Mouse (Mus musculus): Measurements from ENCODE around the gene Fam210b.
"Not testable (repeated sequence)": the region's sequence is repeated elsewhere in the genome, so short reads cannot be mapped to it uniquely, and the experiment has no call there.

Gene Fam210b

GRCm38 (mm10) chr2:172345258-172345738 is at the start of gene Fam210b:
TSS of gene Fam210b (plus strand) at chr2:172345565.
- DNase-seq (ENCODE audit: low read depth) = peak; percentile 99

GRCm38 (mm10) chr2:172298083-172298482 is 47.3 kb upstream of the Fam210b start:
- DNase-seq (ENCODE audit: low read depth) = no peak

GRCm38 (mm10) chr2:172298542-172298941 is 46.8 kb upstream of the Fam210b start:
- no peak for DNase-seq (ENCODE audit: low read depth)

GRCm38 (mm10) chr2:172299126-172299921 is 46.0 kb upstream of the Fam210b start:
- no peak for DNase-seq (ENCODE audit: low read depth)

- no peak for DNase-seq (ENCODE audit: low read depth)
These were observed 43.0 kb upstream of the Fam210b start for GRCm38 (mm10) chr2:172302396-172302795.

- no peak for DNase-seq (ENCODE audit: low read depth)
These were observed 41.2 kb upstream of the Fam210b start for GRCm38 (mm10) chr2:172304118-172304708.

GRCm38 (mm10) chr2:172305546-172305945 is 39.8 kb upstream of the Fam210b start:
- not testable (repeated sequence) for DNase-seq (ENCODE audit: low read depth)

GRCm38 (mm10) chr2:172306544-172306943 is 38.8 kb upstream of the Fam210b start:
- DNase-seq (ENCODE audit: low read depth) = no peak

- no peak for DNase-seq (ENCODE audit: low read depth)
These were observed 33.6 kb upstream of the Fam210b start for GRCm38 (mm10) chr2:172311731-172312130.

- no peak for DNase-seq (ENCODE audit: low read depth)
These were observed 24.5 kb upstream of the Fam210b start for GRCm38 (mm10) chr2:172320878-172321277.

GRCm38 (mm10) chr2:172328248-172328647 is 17.1 kb upstream of the Fam210b start:
- no peak for DNase-seq (ENCODE audit: low read depth)

GRCm38 (mm10) chr2:172329179-172329578 is 16.2 kb upstream of the Fam210b start:
- peak; percentile 20 for DNase-seq (ENCODE audit: low read depth)

GRCm38 (mm10) chr2:172338206-172338942 is 7.0 kb upstream of the Fam210b start:
- DNase-seq (ENCODE audit: low read depth) = no peak

- no peak for DNase-seq (ENCODE audit: low read depth)
These were observed 4.4 kb upstream of the Fam210b start for GRCm38 (mm10) chr2:172340936-172341335.

GRCm38 (mm10) chr2:172341606-172342005 is 3.8 kb upstream of the Fam210b start:
- no peak for DNase-seq (ENCODE audit: low read depth)

- DNase-seq (ENCODE audit: low read depth) = no peak
These were observed 1.6 kb upstream of the Fam210b start for GRCm38 (mm10) chr2:172343751-172344150.

- no peak for DNase-seq (ENCODE audit: low read depth)
These were observed 696 bp upstream of the Fam210b start for GRCm38 (mm10) chr2:172344669-172345068.

GRCm38 (mm10) chr2:172346034-172346929 is 917 bp downstream of the Fam210b start:
- peak; percentile 47 for DNase-seq (ENCODE audit: low read depth)

- DNase-seq (ENCODE audit: low read depth) = peak; percentile 22
These were observed 1.7 kb downstream of the Fam210b start for GRCm38 (mm10) chr2:172346933-172347611.

GRCm38 (mm10) chr2:172348297-172348950 is 3.1 kb downstream of the Fam210b start:
- no peak for DNase-seq (ENCODE audit: low read depth)
